Mouse (Mus musculus): ENCODE measurements around the gene Map6d1. TPM values are rescaled to one million over a fixed set of nuclear protein-coding genes. Genes with fewer than 3 reads are reported as not detected.

Gene Map6d1
- total RNA-seq, 2 experiments from 2014 or later, result 1.7 to 1.9 TPM

DNA sequence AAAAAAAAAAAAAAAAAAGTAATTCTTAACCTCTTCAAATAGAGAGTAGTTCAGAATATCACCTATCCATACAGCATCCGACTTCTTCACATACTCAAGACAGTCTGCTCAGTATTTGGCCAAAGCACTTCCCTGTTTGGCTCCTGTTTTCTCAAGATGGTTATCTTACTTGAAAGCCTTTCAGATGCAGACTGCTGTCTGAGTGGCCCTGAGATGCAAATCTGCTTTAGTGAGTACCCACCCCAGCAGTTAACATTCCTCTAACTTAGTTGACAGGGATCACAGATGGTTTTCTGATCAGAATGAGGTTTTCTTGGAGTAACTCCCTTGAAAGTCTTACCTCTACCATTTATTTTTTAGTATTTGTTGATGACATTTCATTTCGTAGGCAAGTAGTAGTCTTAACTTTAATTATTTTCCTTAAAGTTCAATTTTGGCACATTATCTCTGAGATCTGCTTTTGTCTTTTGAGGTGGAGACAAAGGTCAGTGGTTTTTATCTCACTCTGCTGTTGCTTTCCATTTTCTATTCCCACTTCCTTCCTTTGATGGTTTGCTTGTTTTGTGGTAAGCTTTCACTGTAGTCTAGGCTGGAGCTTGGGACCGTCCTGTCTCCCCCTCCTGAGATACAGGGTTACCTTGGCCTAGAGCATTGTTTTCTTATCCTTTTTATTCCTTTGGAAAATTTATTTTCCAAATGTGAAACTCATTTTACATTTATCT is 49.8 kb downstream of the Map6d1 start:
- DNase-seq (ENCODE audit: low spot score in 2 of 2), result no peak

- DNase-seq (ENCODE audit: low spot score in 2 of 2), result no peak
These were observed 55.8 kb downstream of the Map6d1 start for GRCm38 (mm10) chr16:20185368-20185767.

Other genes with a start within 250 kb of the Map6d1 start
- 100 to 1,000 TPM; 139 to 162 TPM for gene Klhl24, start 143.8 kb downstream of the Map6d1 start, total RNA-seq (2021)
- gene Yeats2, start 100.3 kb downstream of the Map6d1 start, total RNA-seq (2021), result 10 to 100 TPM; 42.0 to 51.7 TPM
- gene Parl, start 61.0 kb upstream of the Map6d1 start, total RNA-seq (2021), result 10 to 100 TPM; 75.2 to 85.9 TPM
- under 1 TPM in 1 of 2 experiments, not detected in 1; 0.34 TPM for gene Cyp2ab1, start 84.0 kb upstream of the Map6d1 start, total RNA-seq (2021)
- 10 to 100 TPM; 59.3 to 70.1 TPM for gene Abcc5, start 185.0 kb upstream of the Map6d1 start, total RNA-seq (2021)

Data from gastrocnemius, postnatal 4 days (tissue).